Mouse (Mus musculus) forebrain, embryonic 16.5 days (tissue): ENCODE measurements around the gene Kiss1r. TPM values are rescaled to one million over a fixed set of nuclear protein-coding genes. Genes with fewer than 3 reads are reported as not detected.

Source experiments
- ATAC-seq: fragments of 200-750 bp; cut with Nextera tagmentation; 2 replicates; pipeline ENCODE4 v1.8.0; 2017; ENCODE audit warnings: mild to moderate bottlenecking, moderate library complexity
- H3K27ac ChIP-seq: fragments of 300-500 bp; sonication (generic); 2 replicates; pipeline ENCODE4 v1.5.1; 2014; ENCODE audit warnings: low read length, control low read depth
- H3K27me3 ChIP-seq: fragments of 300-500 bp; sonication (generic); replicated peaks from 2 replicates; pipeline ENCODE4 v1.6.1; 2014; ENCODE audit warnings: low read length; ENCODE audit not compliant: control insufficient read depth, insufficient read depth
- H3K36me3 ChIP-seq: fragments of 300-500 bp; sonication (generic); 2 replicates; pipeline ENCODE4 v1.6.1; 2014; ENCODE audit not compliant: control insufficient read depth, insufficient read depth
- H3K4me1 ChIP-seq: fragments of 300-500 bp; sonication (generic); replicated peaks from 2 replicates; pipeline ENCODE4 v1.6.1; 2014; ENCODE audit warnings: low read length; ENCODE audit not compliant: control insufficient read depth, insufficient read depth
- H3K4me2 ChIP-seq: fragments of 300-500 bp; sonication (generic); 2 replicates; pipeline ENCODE4 v1.6.1; 2014; ENCODE audit warnings: mild to moderate bottlenecking, low read length, control low read depth
- H3K4me3 ChIP-seq: fragments of 300-500 bp; sonication (generic); replicated peaks from 2 replicates; pipeline ENCODE4 v1.5.1; 2014; ENCODE audit warnings: mild to moderate bottlenecking, low read length, control low read depth
- H3K9ac ChIP-seq: fragments of 300-500 bp; sonication (generic); replicated peaks from 2 replicates; pipeline ENCODE4 v1.6.1; 2014; ENCODE audit warnings: low read depth, low read length, control low read depth
- H3K9me3 ChIP-seq: fragments of 300-500 bp; sonication (generic); 2 replicates; pipeline ENCODE4 v1.6.1; 2016; ENCODE audit warnings: low read length; ENCODE audit not compliant: control insufficient read depth
- WGBS: fragments of 180-500 bp; shearing (Covaris S2); extraction: QIAGEN DNeasy Blood & Tissue Kit; methylation state at CpG from one replicate; pipeline ENCODE4 v1.1.7; 2014; 5-methylcytosine and 5-hydroxymethylcytosine counted together
- polyA plus RNA-seq: library from polyadenylated mRNA; unstranded; fragments of >200 nt; fragmentation: Nextera tagmentation; extraction: Ambion mirVana; gene quantifications from 2 replicates; pipeline ENCODE4 v1.2.1, GENCODE M21; 2015

Gene Kiss1r
- polyA plus RNA-seq, 1 experiment from 2014 or later: 2.7 TPM

- Histone ChIP-seq H3K27me3 (no peaks in the 10 kb centered on the region), H3K4me3 (no peak overlapping the region), H3K36me3 (0 out of 2 replicates have a peak, but pooled peaks cover 2% of the 10 kb centered on the region), H3K9ac (no peak overlapping the region), H3K4me1 (peaks cover 7% of the 10 kb centered on the region), H3K9me3 (no peaks in the 10 kb centered on the region), H3K4me2 (no peak overlapping the region), H3K27ac (no peak overlapping the region)
- 19% methylated on average over 16 of the region's 16 CpGs for WGBS
- no peak for ATAC-seq
These were observed 28.9 kb downstream of the Kiss1r start for GRCm38 (mm10) chr10:79945507-79946234.

DNA sequence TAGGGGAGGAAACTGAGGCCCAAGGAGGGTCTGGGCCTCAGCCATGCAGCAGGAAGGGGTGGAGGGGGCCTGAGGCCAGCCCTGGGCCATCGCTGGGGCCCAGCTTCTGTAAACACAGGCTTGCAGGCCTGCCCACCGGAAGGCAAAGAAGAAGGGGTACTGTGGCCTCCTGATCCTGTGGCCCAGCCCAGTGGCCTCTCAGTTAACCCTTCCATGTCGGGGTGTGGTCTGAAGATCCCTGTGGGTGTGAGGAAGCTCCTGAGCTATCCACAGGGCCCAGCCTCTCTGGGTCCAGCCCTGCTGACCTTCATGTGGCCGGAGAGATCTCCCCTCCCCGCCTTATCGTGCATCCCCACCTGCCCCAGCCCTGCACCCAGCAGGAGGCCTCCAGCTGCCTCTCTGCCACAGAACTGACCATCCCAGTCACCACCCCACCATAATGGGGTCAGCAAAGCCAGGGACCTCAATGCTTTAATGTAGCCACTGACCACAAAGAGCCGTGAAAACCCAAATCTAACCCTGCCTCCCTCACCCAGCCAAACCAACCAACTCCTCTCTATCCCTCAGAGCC, 30.1 kb downstream of the Kiss1r start:
- H3K4me3 ChIP-seq: no peak overlapping the region
- ATAC-seq: no peak
- WGBS: 19% methylated on average over 7 of the region's 7 CpGs
- H3K27ac ChIP-seq: no peak overlapping the region
- peaks cover 7% of the 10 kb centered on the region for H3K4me1 ChIP-seq
- no peaks in the 10 kb centered on the region for H3K27me3 ChIP-seq
- H3K4me2 ChIP-seq: no peak overlapping the region
- no peaks in the 10 kb centered on the region for H3K9me3 ChIP-seq
- 0 out of 2 replicates have a peak, but pooled peaks cover 2% of the 10 kb centered on the region for H3K36me3 ChIP-seq
- H3K9ac ChIP-seq: no peak overlapping the region

DNA sequence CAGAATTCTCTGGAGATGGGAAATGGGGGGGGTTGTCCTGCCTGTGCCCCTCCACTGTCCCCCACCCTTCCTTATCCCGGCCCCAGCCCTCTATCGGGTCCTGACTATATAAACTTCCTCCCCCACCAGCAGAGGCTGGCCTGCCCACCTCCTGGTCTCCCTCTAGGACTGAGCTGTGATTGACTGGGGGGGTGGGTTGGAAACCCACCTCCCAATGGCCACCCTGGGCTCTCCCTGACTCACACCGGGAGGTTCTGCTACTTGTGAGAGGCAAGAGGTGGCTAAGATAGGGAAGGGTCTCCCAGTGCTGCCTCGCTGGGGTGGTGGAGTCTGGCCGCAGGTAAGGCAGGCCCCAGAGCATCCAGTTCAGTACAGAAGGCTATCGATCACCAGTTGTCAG, 30.7 kb downstream of the Kiss1r start:
- H3K4me2 ChIP-seq: no peak overlapping the region
- no peaks in the 10 kb centered on the region for H3K27me3 ChIP-seq
- WGBS: 87% methylated on average over 6 of the region's 6 CpGs
- H3K36me3 ChIP-seq: 0 out of 2 replicates have a peak, but pooled peaks cover 2% of the 10 kb centered on the region
- no peak overlapping the region for H3K9ac ChIP-seq
- no peak overlapping the region for H3K27ac ChIP-seq
- H3K4me1 ChIP-seq: peaks cover 7% of the 10 kb centered on the region
- no peak overlapping the region for H3K4me3 ChIP-seq
- H3K9me3 ChIP-seq: no peaks in the 10 kb centered on the region
- ATAC-seq: no peak

DNA sequence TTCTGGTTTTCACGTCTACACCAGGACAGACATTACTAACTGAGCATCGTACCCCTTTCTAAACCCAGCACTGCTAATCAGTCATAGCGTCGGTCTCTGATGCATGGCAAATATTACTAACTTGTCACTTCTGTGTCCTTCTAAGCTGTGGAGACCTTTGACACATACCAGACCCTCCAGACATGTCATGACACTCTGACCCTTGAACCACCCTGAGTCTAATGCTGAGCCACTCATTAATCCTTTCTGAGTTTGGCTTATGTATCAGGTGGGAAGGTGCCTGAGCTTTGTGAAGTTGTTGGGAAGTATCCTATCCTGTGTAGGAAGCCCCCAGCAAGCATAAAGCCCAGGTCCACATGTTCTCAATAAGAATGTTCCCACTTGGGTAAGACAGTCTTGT, 33.1 kb downstream of the Kiss1r start:
- no peaks in the 10 kb centered on the region for H3K27me3 ChIP-seq
- 94% methylated on average over 4 of the region's 4 CpGs for WGBS
- no peak overlapping the region for H3K4me3 ChIP-seq
- H3K9me3 ChIP-seq: no peaks in the 10 kb centered on the region
- ATAC-seq: no peak
- H3K9ac ChIP-seq: no peak overlapping the region
- peaks cover 2% of the 10 kb centered on the region; the same call in 1 of the 2 replicates for H3K36me3 ChIP-seq
- peaks cover 7% of the 10 kb centered on the region for H3K4me1 ChIP-seq
- no peak overlapping the region for H3K27ac ChIP-seq
- no peak overlapping the region for H3K4me2 ChIP-seq

DNA sequence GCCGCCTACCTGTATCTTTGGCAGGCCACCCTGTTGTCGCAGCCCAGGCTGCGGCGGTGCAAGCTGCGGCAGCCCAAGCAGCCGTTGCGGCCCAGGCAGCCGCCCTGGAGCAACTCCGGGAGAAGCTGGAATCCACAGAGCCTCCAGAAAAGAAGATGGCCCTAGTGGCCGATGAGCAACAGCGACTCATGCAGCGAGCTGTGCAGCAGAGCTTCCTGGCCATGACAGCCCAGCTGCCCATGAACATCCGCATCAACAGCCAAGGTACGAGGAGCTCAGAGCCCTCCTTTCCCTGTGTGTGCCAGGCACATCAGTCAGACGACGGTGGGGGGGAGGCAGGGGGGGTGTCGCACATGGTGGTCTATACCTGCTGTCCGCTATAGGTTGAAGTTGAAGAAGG, 33.9 kb downstream of the Kiss1r start:
- no peak for ATAC-seq
- Histone ChIP-seq H3K36me3 (peaks cover 2% of the 10 kb centered on the region; the same call in 1 of the 2 replicates), H3K4me3 (no peak overlapping the region), H3K4me2 (no peak overlapping the region), H3K27me3 (no peaks in the 10 kb centered on the region), H3K27ac (no peak overlapping the region), H3K4me1 (peaks cover 4% of the 10 kb centered on the region), H3K9ac (no peak overlapping the region), H3K9me3 (no peaks in the 10 kb centered on the region)
- 88% methylated on average over 18 of the region's 18 CpGs for WGBS

- Histone ChIP-seq H3K27me3 (no peaks in the 10 kb centered on the region), H3K36me3 (peaks cover 2% of the 10 kb centered on the region; the same call in 1 of the 2 replicates), H3K27ac (no peak overlapping the region), H3K9me3 (no peaks in the 10 kb centered on the region), H3K4me1 (no peaks in the 10 kb centered on the region), H3K4me3 (no peak overlapping the region), H3K9ac (no peak overlapping the region), H3K4me2 (no peak overlapping the region)
- 87% methylated on average over 6 of the region's 6 CpGs for WGBS
- no peak for ATAC-seq
These were observed 37.2 kb downstream of the Kiss1r start for GRCm38 (mm10) chr10:79953946-79954345.

DNA sequence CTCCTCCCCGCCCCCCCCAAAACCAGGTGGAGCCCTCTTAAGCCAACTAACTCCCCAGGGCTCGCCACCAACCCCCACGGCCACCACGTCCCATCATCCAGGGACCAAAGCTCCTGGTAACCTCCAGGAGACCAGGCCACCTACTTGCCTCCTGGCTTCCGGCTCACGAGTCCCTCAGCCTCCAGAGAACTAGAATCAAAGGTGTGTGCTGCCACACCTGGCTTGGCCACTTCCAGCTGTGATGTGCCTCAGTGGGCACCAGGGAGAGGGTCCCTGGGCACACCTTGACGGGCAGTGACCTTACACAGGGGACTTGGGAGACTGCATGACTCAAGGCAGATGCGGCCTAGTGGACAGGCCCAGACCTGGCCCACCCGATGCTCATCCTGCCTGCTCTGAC, 38.9 kb downstream of the Kiss1r start:
- H3K4me2 ChIP-seq: no peak overlapping the region
- H3K9me3 ChIP-seq: no peaks in the 10 kb centered on the region
- no peak overlapping the region for H3K9ac ChIP-seq
- ATAC-seq: no peak
- no peak overlapping the region for H3K4me3 ChIP-seq
- no peaks in the 10 kb centered on the region for H3K27me3 ChIP-seq
- H3K4me1 ChIP-seq: peaks cover 3% of the 10 kb centered on the region
- no peak overlapping the region for H3K27ac ChIP-seq
- WGBS: 67% methylated on average over 9 of the region's 9 CpGs
- H3K36me3 ChIP-seq: no peaks in the 10 kb centered on the region; the same call in 1 of the 2 replicates

DNA sequence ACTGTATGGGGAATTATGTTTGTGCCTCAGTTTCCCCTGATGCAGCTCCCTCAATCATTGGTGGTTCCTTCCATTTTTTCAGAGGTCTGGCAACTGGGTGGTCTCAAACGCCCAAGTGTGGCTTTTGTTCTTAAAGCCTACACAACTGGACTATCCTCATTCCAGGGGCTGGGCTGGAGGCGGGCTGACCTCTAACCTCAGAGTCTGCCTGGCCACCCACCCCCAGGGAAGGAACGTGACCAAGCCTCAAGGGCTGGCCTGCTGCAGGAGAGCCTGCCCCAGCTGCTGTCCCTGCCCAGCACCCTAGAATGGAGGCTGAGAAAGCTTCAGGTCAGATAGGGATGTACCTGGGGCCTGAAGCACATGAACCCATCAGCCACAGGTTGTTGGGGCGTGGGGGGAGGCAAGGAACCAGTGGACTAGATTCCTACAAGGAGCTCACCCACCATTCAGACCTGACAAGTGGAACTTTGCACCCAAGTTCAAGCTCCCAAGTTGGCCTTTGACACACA, 39.9 kb downstream of the Kiss1r start:
- no peak for ATAC-seq
- Histone ChIP-seq H3K9me3 (no peaks in the 10 kb centered on the region), H3K4me2 (no peak overlapping the region), H3K4me3 (no peak overlapping the region), H3K9ac (no peak overlapping the region), H3K27ac (no peak overlapping the region), H3K27me3 (no peaks in the 10 kb centered on the region), H3K36me3 (no peaks in the 10 kb centered on the region; the same call in 1 of the 2 replicates), H3K4me1 (peaks cover 8% of the 10 kb centered on the region)
- WGBS: 20% methylated on average over 4 of the region's 4 CpGs

GRCm38 (mm10) chr10:79958140-79958816, 41.5 kb downstream of the Kiss1r start:
- no peaks in the 10 kb centered on the region; the same call in 1 of the 2 replicates for H3K36me3 ChIP-seq
- no peak overlapping the region for H3K4me3 ChIP-seq
- no peak overlapping the region for H3K27ac ChIP-seq
- H3K27me3 ChIP-seq: no peaks in the 10 kb centered on the region
- no peak for ATAC-seq
- H3K9me3 ChIP-seq: no peaks in the 10 kb centered on the region
- 15% methylated on average over 21 of the region's 21 CpGs for WGBS
- H3K9ac ChIP-seq: no peak overlapping the region
- peaks cover 8% of the 10 kb centered on the region for H3K4me1 ChIP-seq
- H3K4me2 ChIP-seq: no peak overlapping the region
